20 mouse cellular contexts compared by ENCODE assay signal in the genomic region with DNA sequence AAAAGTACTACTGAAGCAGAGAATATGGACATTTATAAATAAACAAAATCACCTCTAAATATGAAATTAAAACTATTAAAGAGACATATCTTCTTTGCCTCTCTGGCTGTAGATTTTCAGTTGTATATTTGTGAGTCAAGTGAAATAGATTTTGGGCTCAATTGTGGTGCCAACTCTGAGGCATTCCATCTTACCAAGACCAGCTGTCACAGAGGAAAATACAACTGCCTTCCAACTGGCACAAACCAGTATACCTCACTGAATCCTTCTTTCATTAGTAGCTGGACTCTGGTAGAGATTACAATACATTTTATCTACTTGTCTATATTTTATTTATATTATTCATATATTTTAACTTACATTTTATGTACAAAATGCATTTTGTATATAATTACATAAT.
"Had no signal": no experiment of that assay in that cellular context is flagged by ENCODE, and none has a peak within 500 bp of the region (broad histone marks: within the 10 kb centered on the region; RNA-seq: fewer than 3 reads in every experiment).

No protein-coding gene starts in this region.

- H3K36me3 ChIP-seq: limb, embryonic 10.5 days; limb, embryonic 13.5 days; liver, embryonic 12.5 days; liver, embryonic 15.5 days; lung, embryonic 15.5 days; stomach, embryonic 15.5 days had no signal

- H3K27me3 ChIP-seq: limb, embryonic 13.5 days; liver, embryonic 12.5 days; liver, embryonic 15.5 days; lung, embryonic 15.5 days; megakaryocyte, embryonic 14.5 days; stomach, embryonic 15.5 days had no signal

- H3K27ac ChIP-seq: limb, embryonic 10.5 days; limb, embryonic 13.5 days; liver, embryonic 12.5 days; liver, embryonic 15.5 days; lung, embryonic 15.5 days; stomach, embryonic 15.5 days had no signal

- DNase-seq: kidney, adult 18-20 months; kidney, adult 9 months; kidney, postnatal 14 days; kidney, postnatal 4 days; liver; lung, adult 18-20 months; lung, postnatal 10 days; lung, postnatal 36 days; midbrain, embryonic 14.5 days; spleen, adult 18-20 months; thymus, postnatal 25 days had no signal

- H3K4me1 ChIP-seq: limb, embryonic 10.5 days; limb, embryonic 13.5 days; liver, embryonic 12.5 days; liver, embryonic 15.5 days; lung, embryonic 15.5 days; megakaryocyte, embryonic 14.5 days; stomach, embryonic 15.5 days had no signal

- H3K4me2 ChIP-seq: limb, embryonic 13.5 days; liver, embryonic 12.5 days; liver, embryonic 15.5 days; lung, embryonic 15.5 days; midbrain, embryonic 11.5 days; stomach, embryonic 15.5 days had no signal

- H3K9me3 ChIP-seq: limb, embryonic 10.5 days; limb, embryonic 13.5 days; liver, embryonic 12.5 days; liver, embryonic 15.5 days; lung, embryonic 15.5 days; stomach, embryonic 15.5 days had no signal

- H3K4me3 ChIP-seq: limb, embryonic 10.5 days; limb, embryonic 13.5 days; liver, embryonic 12.5 days; liver, embryonic 15.5 days; lung, embryonic 15.5 days; megakaryocyte, embryonic 14.5 days; stomach, embryonic 15.5 days had no signal

- ATAC-seq: intestine, embryonic 16.5 days; liver, embryonic 12.5 days had no signal

- H3K9ac ChIP-seq: limb, embryonic 13.5 days; liver, embryonic 12.5 days; liver, embryonic 15.5 days; lung, embryonic 15.5 days; stomach, embryonic 15.5 days had no signal
